Mouse (Mus musculus) brain, embryonic 14.5 days (tissue): ENCODE data around the gene Tmem131.

Source experiments
- CTCF ChIP-seq: fragments of 200-500 bp; IDR thresholded peaks from 2 replicates; pipeline ENCODE4 v1.5.1; 2012; ENCODE audit warnings: inconsistent platforms, mild to moderate bottlenecking, moderate library complexity, borderline replicate concordance; ENCODE audit not compliant: insufficient read depth, insufficient read length; ENCODE audit errors: extremely low read depth
- POLR2A ChIP-seq: fragments of 200-500 bp; IDR thresholded peaks from 2 replicates; pipeline ENCODE4 v1.6.1; 2012; ENCODE audit warnings: mild to moderate bottlenecking, inconsistent platforms, borderline replicate concordance; ENCODE audit not compliant: poor library complexity, insufficient read depth, insufficient read length, severe bottlenecking; ENCODE audit errors: extremely low read depth

DNA sequence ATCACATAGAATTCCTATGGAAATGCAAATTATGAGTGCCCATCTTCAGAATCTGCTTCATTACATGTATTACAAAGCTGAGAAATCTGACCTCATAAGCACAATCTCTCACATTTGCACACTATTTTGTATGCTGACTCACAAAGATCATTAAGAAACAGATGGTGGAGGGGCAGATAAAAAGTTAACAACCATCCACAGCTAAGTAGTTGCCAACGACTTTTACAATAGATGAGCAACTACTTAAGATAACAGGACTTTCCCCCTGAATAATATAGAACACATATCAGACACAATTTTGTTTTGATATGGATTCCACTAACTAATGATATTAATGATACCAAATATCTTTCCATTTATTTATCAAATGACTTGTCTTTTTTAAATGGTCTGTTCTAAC lies 66.3 kb downstream of the Tmem131 start:
- TF ChIP-seq POLR2A (no peak), CTCF (no peak)
